Mouse (Mus musculus) brain, embryonic 14.5 days (tissue): ENCODE data around the gene Emp3.

Source experiments
- CTCF ChIP-seq: fragments of 200-500 bp; IDR thresholded peaks from 2 replicates; pipeline ENCODE4 v1.5.1; 2012; ENCODE audit warnings: inconsistent platforms, mild to moderate bottlenecking, moderate library complexity, borderline replicate concordance; ENCODE audit not compliant: insufficient read depth, insufficient read length; ENCODE audit errors: extremely low read depth
- POLR2A ChIP-seq: fragments of 200-500 bp; IDR thresholded peaks from 2 replicates; pipeline ENCODE4 v1.6.1; 2012; ENCODE audit warnings: mild to moderate bottlenecking, inconsistent platforms, borderline replicate concordance; ENCODE audit not compliant: poor library complexity, insufficient read depth, insufficient read length, severe bottlenecking; ENCODE audit errors: extremely low read depth

GRCm38 (mm10) chr7:45876895-45877294, 44.3 kb downstream of the Emp3 start:
- TF ChIP-seq CTCF, result no peak
- no peak for TF ChIP-seq POLR2A
